Mouse (Mus musculus): ENCODE data around the gene Angpt4. TPM values are rescaled to one million over a fixed set of nuclear protein-coding genes. Genes with fewer than 3 reads are reported as not detected.

The Angpt4 gene
- total and polyA plus RNA-seq, 3 experiments, result 0.04 TPM; not detected in 2

GRCm38 (mm10) chr2:151927103-151927502, 16.1 kb downstream of the Angpt4 start:
- Histone ChIP-seq H3K36me3 (replicated peaks in 1 of 2; ENCODE audit: control insufficient read depth in 1 of 2, insufficient read depth in 1 of 2, low read length in 1 of 2) (no peaks in the 10 kb centered on the region), H3K4me2 (ENCODE audit: insufficient read depth, low read depth, poor library complexity, severe bottlenecking) (no peak overlapping the region), H3K9ac (ENCODE audit: insufficient read depth, low read depth) (no peak overlapping the region), H3K4me1 (ENCODE audit: control insufficient read depth in 1 of 2, insufficient read depth in 2 of 2) (no peaks in the 10 kb centered on the region), H3K27ac (ENCODE audit: insufficient read depth, low read depth) (no peak overlapping the region), H3K79me2 (replicated peaks; ENCODE audit: control insufficient read depth, extremely low read depth, insufficient read depth, poor library complexity, severe bottlenecking) (no peaks in the 10 kb centered on the region), H3K4me3 (replicated peaks in 1 of 3; ENCODE audit: low read depth in 2 of 3, low read length in 2 of 3, poor library complexity in 1 of 3) (no peak overlapping the region), H3K27me3 (replicated peaks) (peaks cover 88% of the 10 kb centered on the region), H3K9me3 (replicated peaks; ENCODE audit: low read length) (peaks cover 2% of the 10 kb centered on the region)
- no peak for TF ChIP-seq IRF4 (IDR thresholded peaks at IDR 0.05; ENCODE audit: low read depth, low read length)
- DNase-seq (ENCODE audit: extremely low read depth), result no peak
- dilution Hi-C loops (cut with MboI; ENCODE audit: extremely low pct_ligation_motif_present, extremely low pct_unique_long_range_greater_than_20kb, low sequenced_read_pairs), result no loop called here
- in situ Hi-C loops (cut with MboI; ENCODE audit: low pct_ligation_motif_present, low pct_unique_long_range_greater_than_20kb, low sequenced_read_pairs), result no loop called here

DNA sequence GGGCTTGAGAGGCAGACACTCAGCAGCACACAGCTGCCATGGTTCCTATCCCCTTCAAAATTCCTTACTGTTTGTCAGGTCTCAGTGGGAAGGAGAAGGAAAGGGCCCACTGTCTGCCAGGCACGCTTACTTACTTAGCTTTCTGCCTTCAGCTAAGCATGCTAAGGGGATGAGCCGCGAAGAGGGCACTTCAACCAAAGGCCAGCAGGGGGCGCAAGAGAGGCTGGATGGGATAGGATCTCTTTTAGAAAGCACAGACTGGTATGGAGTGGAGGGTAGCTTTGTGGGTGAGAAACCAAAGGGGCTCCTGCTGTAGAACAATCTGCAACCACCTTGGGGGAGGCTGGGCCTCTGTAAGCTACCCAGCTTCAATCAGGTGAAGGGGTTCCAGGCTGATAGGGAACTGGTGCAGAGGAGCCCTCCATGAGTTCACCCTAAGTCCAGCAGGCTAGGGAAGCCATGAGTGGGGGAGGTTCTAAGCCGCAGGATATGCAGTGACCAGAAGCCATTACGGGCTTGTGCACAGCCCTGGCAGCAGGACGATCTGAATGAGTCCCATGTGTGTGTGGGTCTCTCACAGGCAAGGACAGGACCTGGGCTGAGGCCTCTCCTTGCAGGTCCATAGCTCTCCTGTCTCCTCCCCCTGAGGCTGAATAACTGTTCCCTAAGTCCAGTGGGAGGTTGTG, 19.5 kb downstream of the Angpt4 start:
- Histone ChIP-seq H3K27ac (ENCODE audit: insufficient read depth, low read depth) (no peak overlapping the region), H3K27me3 (replicated peaks) (peaks cover 59% of the 10 kb centered on the region), H3K9me3 (replicated peaks; ENCODE audit: low read length) (peaks cover 2% of the 10 kb centered on the region), H3K79me2 (replicated peaks; ENCODE audit: control insufficient read depth, extremely low read depth, insufficient read depth, poor library complexity, severe bottlenecking) (no peaks in the 10 kb centered on the region), H3K9ac (ENCODE audit: insufficient read depth, low read depth) (no peak overlapping the region), H3K36me3 (replicated peaks in 1 of 2; ENCODE audit: control insufficient read depth in 1 of 2, insufficient read depth in 1 of 2, low read length in 1 of 2) (no peaks in the 10 kb centered on the region), H3K4me2 (ENCODE audit: insufficient read depth, low read depth, poor library complexity, severe bottlenecking) (no peak overlapping the region), H3K4me3 (replicated peaks in 1 of 3; ENCODE audit: low read depth in 2 of 3, low read length in 2 of 3, poor library complexity in 1 of 3) (no peak overlapping the region), H3K4me1 (ENCODE audit: control insufficient read depth in 1 of 2, insufficient read depth in 2 of 2) (no peaks in the 10 kb centered on the region)
- peak; percentile 70 for DNase-seq (ENCODE audit: extremely low read depth)
- TF ChIP-seq MEF2A (IDR thresholded peaks at IDR 0.05; ENCODE audit: borderline replicate concordance, low read depth, low read length), result no peak
- TF ChIP-seq MXI1 (IDR thresholded peaks at IDR 0.05; ENCODE audit: low read depth, low read length), result no peak
- no peak for TF ChIP-seq USF2 (conservative IDR thresholded peaks at IDR 0.05; ENCODE audit: low read depth, low read length)
- 0 out of 2 replicates have a peak, but pooled peaks have one; percentile 23 for TF ChIP-seq IRF4 (IDR thresholded peaks at IDR 0.05; ENCODE audit: low read depth, low read length)
- no peak for TF ChIP-seq RCOR1 (conservative IDR thresholded peaks at IDR 0.05; ENCODE audit: low read depth, low read length)
- TF ChIP-seq ZC3H11A (IDR thresholded peaks at IDR 0.05; ENCODE audit: low read depth, low read length), result peak; percentile 59
- TF ChIP-seq ZKSCAN1 (IDR thresholded peaks at IDR 0.05; ENCODE audit: borderline replicate concordance, low read depth, low read length), result no peak
- TF ChIP-seq MAX (IDR thresholded peaks at IDR 0.05; ENCODE audit: low read length), result no peak
- no peak for TF ChIP-seq KAT2A (IDR thresholded peaks at IDR 0.05; ENCODE audit: insufficient replicate concordance, low read length)
- no peak for TF ChIP-seq USF1 (IDR thresholded peaks at IDR 0.05; ENCODE audit: low read depth, low read length)
- no peak for TF ChIP-seq ELF1 (IDR thresholded peaks at IDR 0.05; ENCODE audit: low read depth, low read length)
- TF ChIP-seq CTCF (conservative IDR thresholded peaks at IDR 0.05 in 1 of 2, IDR thresholded peaks at IDR 0.05 in 1 of 2; ENCODE audit: low read depth in 2 of 2, low read length in 2 of 2), result peak; percentile 76 to 91
- TF ChIP-seq ETS1 (conservative IDR thresholded peaks at IDR 0.05; ENCODE audit: low read depth, low read length), result no peak
- no peak for TF ChIP-seq POLR2A (IDR thresholded peaks at IDR 0.05; ENCODE audit: low read depth, low read length)
- TF ChIP-seq CHD1 (IDR thresholded peaks at IDR 0.05; ENCODE audit: low read depth, low read length), result no peak
- TF ChIP-seq BHLHE40 (IDR thresholded peaks at IDR 0.05; ENCODE audit: low read depth, low read length), result no peak
- peak; percentile 69 for TF ChIP-seq RAD21 (IDR thresholded peaks at IDR 0.05; ENCODE audit: low read depth, low read length)
- TF ChIP-seq E2F4 (IDR thresholded peaks at IDR 0.05; ENCODE audit: insufficient replicate concordance, low read depth, low read length), result no peak
- no peak for TF ChIP-seq JUN (IDR thresholded peaks at IDR 0.05; ENCODE audit: insufficient read depth, low read depth, low read length)
- no peak for TF ChIP-seq MAFK (IDR thresholded peaks at IDR 0.05; ENCODE audit: insufficient replicate concordance, low read length)
- TF ChIP-seq GABPA (IDR thresholded peaks at IDR 0.05; ENCODE audit: insufficient replicate concordance, low read depth, low read length), result no peak
- TF ChIP-seq TCF12 (IDR thresholded peaks at IDR 0.05; ENCODE audit: low read depth, low read length), result 0 out of 2 replicates have a peak, but pooled peaks have one; percentile 34
- TF ChIP-seq SMC3 (IDR thresholded peaks at IDR 0.05; ENCODE audit: low read depth, low read length), result peak; percentile 94
- no peak for TF ChIP-seq ZMIZ1 (IDR thresholded peaks at IDR 0.05; ENCODE audit: low read depth, low read length)
- no peak for TF ChIP-seq UBTF (IDR thresholded peaks at IDR 0.05; ENCODE audit: low read depth, low read length)
- 0 out of 2 replicates have a peak, but pooled peaks have one; percentile 31 for TF ChIP-seq NELFE (IDR thresholded peaks at IDR 0.05; ENCODE audit: low read depth, low read length)
- no peak for TF ChIP-seq ZNF384 (IDR thresholded peaks at IDR 0.05; ENCODE audit: low read depth, low read length)
- no peak for TF ChIP-seq CHD2 (IDR thresholded peaks at IDR 0.05; ENCODE audit: low read length)
- dilution Hi-C loops (cut with MboI; ENCODE audit: extremely low pct_ligation_motif_present, extremely low pct_unique_long_range_greater_than_20kb, low sequenced_read_pairs) (no loop called here), in situ Hi-C loops (cut with MboI; ENCODE audit: low pct_ligation_motif_present, low pct_unique_long_range_greater_than_20kb, low sequenced_read_pairs) (no loop called here)
